Mouse (Mus musculus): Measurements from ENCODE around the gene Adcyap1.

- TF ChIP-seq CTCF (IDR thresholded peaks at IDR 0.05; ENCODE audit: low read depth, low read length) (no peak), POLR2A (IDR thresholded peaks at IDR 0.05; ENCODE audit: borderline replicate concordance, low read depth, low read length) (no peak)
Observed at GRCm38 (mm10) chr17:93158280-93158851, 40.5 kb upstream of the Adcyap1 start.
